Mouse (Mus musculus): ENCODE measurements around the gene Cenpk.
"Not testable (repeated sequence)": the region's sequence is repeated elsewhere in the genome, so short reads cannot be mapped to it uniquely, and the experiment has no call there.

Cenpk gene

DNA sequence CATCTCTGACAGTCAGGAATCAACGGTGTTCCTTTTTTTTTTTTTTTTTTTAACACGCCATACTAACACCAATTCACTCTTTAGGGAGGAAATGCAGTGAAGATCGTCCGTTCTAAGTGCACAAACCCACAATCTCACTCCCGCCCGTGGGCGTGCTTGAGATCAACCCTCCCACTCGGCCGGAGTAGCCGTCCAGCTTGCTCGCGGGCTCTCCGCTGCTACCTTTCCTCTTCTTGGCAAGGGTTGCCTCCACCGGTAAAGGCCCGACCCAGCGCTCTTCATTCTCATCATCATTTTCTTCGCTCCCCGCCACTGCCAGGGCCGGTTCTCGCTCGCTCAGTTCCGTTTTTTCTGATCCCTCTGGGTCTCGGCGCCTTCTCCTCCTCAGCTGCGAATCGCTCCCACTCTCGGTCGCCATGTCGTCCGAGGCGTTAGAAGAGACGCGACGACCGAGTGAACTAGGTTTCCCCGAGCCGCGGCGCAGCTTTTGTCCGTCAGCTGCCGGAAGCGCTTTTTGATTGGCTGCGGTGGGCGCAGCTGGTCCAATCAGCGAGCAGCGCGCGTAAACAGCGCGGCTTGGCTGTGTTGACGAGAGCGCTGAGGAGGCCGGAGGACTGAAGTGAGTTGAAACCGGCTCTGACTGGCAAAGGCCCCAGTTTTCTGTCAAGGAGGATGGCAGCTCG, at the start of gene Cenpk, which contains the start of gene Ppwd1:
Gene Cenpk (plus strand): TSS at position 228 of the 683 bp plus-strand sequence.
Gene Ppwd1 (minus strand): TSS at position 460 of the 683 bp plus-strand sequence.
- peak; percentile 98 for DNase-seq (ENCODE audit: low spot score)

- peak; percentile 100 for DNase-seq (ENCODE audit: low spot score)
These were observed 49.7 kb upstream of the Cenpk start, which contains the start of gene Trim23 for GRCm38 (mm10) chr13:104178650-104179121. Gene Trim23, plus strand, starts transcription at chr13:104178797.

- no peak for DNase-seq (ENCODE audit: low spot score)
These were observed 49.1 kb upstream of the Cenpk start for GRCm38 (mm10) chr13:104179176-104179888.

DNA sequence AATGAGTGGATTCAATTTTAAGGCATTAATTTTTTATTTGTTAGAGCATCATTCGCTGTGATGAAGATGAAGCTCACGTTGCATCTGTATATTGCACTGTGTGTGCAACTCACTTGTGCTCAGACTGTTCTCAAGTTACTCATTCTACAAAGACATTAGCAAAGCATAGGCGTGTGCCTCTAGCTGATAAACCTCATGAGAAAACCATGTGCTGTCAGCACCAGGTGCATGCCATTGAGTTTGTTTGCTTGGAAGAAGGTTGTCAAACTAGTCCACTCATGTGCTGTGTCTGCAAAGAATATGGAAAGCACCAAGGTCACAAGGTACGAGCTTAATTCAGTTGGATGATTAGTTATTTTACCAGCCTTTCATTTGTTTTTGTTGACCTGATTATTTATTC, 41.1 kb upstream of the Cenpk start:
- DNase-seq (ENCODE audit: low spot score), result no peak

DNA sequence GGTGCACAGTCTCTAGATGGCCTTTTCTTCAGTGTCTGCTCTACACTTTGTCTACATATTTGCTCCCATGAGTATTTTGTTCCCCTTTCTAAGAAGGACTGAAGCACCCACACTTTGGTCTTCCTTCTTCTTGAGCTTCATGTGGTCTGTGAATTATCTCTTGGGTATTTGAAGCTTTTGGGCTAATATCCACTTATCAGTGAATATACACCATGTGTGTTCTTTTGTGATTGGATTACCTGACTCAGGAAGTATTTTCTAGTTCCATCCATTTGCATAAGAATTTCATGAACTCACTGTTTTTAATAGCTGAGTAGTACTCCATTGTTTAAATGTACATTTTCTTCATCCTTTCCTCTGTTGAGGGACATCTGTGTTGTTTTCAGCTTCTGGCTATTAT, 32.5 kb upstream of the Cenpk start:
- DNase-seq (ENCODE audit: low spot score), result not testable (repeated sequence)

DNA sequence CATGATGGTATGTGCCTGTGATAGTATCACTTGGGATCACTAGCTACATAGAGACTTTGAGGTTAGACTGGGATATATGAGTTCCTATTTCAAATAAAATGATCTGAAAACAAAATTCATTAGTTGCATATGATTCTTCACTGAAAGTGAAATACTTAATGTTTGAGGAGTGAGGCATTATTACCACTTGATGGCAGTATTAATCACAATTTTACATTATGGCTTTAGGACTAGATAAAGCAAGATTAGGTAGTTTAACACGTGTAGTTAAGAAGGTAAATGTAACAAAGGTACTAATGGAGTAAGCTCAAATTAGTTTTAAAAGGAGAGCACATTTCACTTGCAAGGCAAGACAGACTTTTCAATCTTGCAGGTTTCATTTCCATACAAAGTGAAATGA, 24.1 kb upstream of the Cenpk start:
- DNase-seq (ENCODE audit: low spot score), result peak; percentile 6

- DNase-seq (ENCODE audit: low spot score), result no peak
These were observed 933 bp upstream of the Cenpk start for GRCm38 (mm10) chr13:104227478-104227877.

- peak; percentile 69 for DNase-seq (ENCODE audit: low spot score)
These were observed 770 bp downstream of the Cenpk start for GRCm38 (mm10) chr13:104229181-104229580.

- no peak for DNase-seq (ENCODE audit: low spot score)
These were observed 30.6 kb downstream of the Cenpk start for GRCm38 (mm10) chr13:104258997-104259396.

GRCm38 (mm10) chr13:104285031-104285431, 56.6 kb downstream of the Cenpk start:
- peak; percentile 70 for DNase-seq (ENCODE audit: low spot score)

GRCm38 (mm10) chr13:104285737-104286311, 57.4 kb downstream of the Cenpk start:
- peak; percentile 53 for DNase-seq (ENCODE audit: low spot score)

GRCm38 (mm10) chr13:104286336-104286735, 57.9 kb downstream of the Cenpk start:
- peak; percentile 48 for DNase-seq (ENCODE audit: low spot score)

- DNase-seq (ENCODE audit: low spot score), result peak; percentile 95
These were observed 58.5 kb downstream of the Cenpk start for GRCm38 (mm10) chr13:104286897-104287309.

- DNase-seq (ENCODE audit: low spot score), result peak; percentile 71
These were observed 59.2 kb downstream of the Cenpk start, which contains the start of gene Adamts6 for GRCm38 (mm10) chr13:104287366-104288225. Gene Adamts6, plus strand, starts transcription at chr13:104287835.

GRCm38 (mm10) chr13:104288226-104288859, 59.9 kb downstream of the Cenpk start:
- DNase-seq (ENCODE audit: low spot score), result peak; percentile 71

GRCm38 (mm10) chr13:104289176-104289575, 60.8 kb downstream of the Cenpk start:
- peak; percentile 8 for DNase-seq (ENCODE audit: low spot score)

DNA sequence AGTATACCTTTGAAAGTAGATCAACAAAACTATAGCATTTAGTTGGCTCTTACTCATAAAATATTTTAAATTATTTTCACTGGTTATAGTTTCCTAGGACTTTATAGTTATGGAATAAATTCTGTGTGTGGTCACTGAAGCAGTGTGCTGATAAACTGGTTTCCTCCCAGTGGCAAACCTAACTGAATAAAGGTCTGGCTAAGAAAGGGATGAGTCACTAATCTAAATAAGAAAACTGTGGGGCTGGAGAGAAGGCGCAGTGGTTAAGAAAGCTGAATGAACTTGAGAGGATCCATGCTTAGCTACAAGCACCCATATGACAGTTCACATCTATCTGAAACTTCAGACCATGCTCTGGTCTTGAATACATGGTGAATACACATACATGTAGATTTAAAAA, 67.1 kb downstream of the Cenpk start:
- no peak for DNase-seq (ENCODE audit: low spot score)
